Mouse (Mus musculus): ENCODE measurements around the gene Timm10b. TPM values are rescaled to one million over a fixed set of nuclear protein-coding genes. Genes with fewer than 3 reads are reported as not detected.
A peak's percentile ranks its signal among the peaks of the same experiment; 100 is the strongest.

Timm10b gene
- polyA plus RNA-seq, 1 experiment: 146 TPM

DNA sequence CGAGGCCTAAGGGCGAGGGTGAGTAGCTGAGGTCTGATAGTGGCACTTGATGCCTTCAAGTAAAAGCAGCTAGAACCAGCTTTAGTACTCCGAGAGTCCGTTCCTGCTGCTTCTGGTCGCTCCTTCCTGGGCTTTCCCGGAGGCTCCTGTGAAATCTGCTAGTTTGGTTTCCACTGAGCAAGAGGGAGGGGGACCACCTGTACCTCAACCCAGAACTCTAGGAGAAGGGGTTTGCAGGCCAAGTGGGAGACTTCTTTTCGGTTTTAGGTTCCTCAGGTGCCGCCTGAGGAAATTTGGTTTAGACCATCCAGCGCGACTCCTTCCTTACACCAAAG, 6.1 kb upstream of the Timm10b start:
- H3K4me1 ChIP-seq (ENCODE audit: control insufficient read depth, insufficient read depth, low read length): no peaks in the 10 kb centered on the region; the same call in 1 of the 2 replicates
- no peak overlapping the region; the same call in 1 of the 2 replicates for H3K27ac ChIP-seq (ENCODE audit: control insufficient read depth, insufficient read depth, low read depth, low read length, poor library complexity)
- no peak for TF ChIP-seq CTCF (IDR thresholded peaks at IDR 0.05; ENCODE audit: control insufficient read depth, insufficient read depth, low read length)
- no peak for TF ChIP-seq POLR2A (IDR thresholded peaks at IDR 0.05; ENCODE audit: borderline replicate concordance, control insufficient read depth, low read depth, low read length)
- 1% methylated on average over 10 of the region's 10 CpGs for WGBS
- peak overlapping the region; percentile 73 for H3K4me3 ChIP-seq (replicated peaks; ENCODE audit: control insufficient read depth, low read depth, low read length)

DNA sequence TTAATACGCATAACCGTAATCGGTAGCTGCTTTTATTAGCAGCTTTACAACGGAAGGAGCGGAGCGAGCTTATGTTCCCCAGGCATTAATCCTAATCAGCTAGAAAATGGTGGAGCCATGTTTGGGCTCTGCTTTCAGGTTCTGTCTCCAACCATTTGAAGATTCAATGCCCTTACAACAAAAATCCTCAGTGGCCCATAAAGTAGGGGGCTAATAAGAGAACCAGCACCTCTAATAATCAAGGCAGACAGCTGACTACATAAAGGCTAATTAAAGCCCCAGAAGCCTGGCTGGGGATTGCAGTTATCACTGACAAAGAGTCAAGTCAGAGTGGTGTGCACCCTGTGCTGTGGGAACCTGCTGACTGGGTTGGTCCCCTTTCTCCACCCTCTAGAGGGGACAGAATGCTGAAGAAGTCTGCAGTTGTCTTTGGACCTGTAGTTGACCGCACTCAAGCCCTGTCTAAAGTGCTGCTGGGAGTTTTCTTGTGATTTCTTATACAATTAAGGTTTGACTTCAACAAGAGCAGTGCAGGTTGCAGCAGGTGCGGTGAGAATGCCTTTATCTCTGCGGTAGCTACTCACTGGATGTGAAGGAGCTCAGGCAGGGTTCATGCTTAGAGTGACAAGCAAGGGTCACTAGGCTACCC, 5.5 kb upstream of the Timm10b start:
- TF ChIP-seq POLR2A (IDR thresholded peaks at IDR 0.05; ENCODE audit: borderline replicate concordance, control insufficient read depth, low read depth, low read length) (no peak), CTCF (IDR thresholded peaks at IDR 0.05; ENCODE audit: control insufficient read depth, insufficient read depth, low read length) (no peak)
- Histone ChIP-seq H3K4me3 (replicated peaks; ENCODE audit: control insufficient read depth, low read depth, low read length) (no peak overlapping the region), H3K4me1 (ENCODE audit: control insufficient read depth, insufficient read depth, low read length) (no peaks in the 10 kb centered on the region; the same call in 1 of the 2 replicates), H3K27ac (ENCODE audit: control insufficient read depth, insufficient read depth, low read depth, low read length, poor library complexity) (no peak overlapping the region)
- WGBS: 57% methylated on average over 9 of the region's 9 CpGs

DNA sequence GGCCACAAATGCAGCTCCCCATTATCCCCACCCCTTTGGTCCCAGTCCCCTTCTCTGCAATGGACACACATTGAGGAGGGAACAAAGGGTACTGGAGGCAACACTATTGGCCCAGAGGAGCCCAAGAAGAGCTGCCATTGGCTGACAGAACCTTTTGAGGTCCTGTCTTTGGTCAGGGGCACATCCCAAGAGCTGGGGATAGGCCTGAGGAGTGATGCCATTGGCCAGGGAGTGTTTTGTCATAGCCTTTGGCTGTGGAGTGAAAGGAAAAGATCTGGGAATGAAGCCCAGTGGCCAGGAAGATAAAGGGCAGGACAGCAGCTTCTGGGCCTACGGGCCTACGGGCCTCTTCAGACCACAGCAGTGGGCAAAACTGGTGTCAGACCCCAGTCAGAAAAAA, 4.1 kb upstream of the Timm10b start:
- TF ChIP-seq CTCF (IDR thresholded peaks at IDR 0.05; ENCODE audit: control insufficient read depth, insufficient read depth, low read length) (no peak), POLR2A (IDR thresholded peaks at IDR 0.05; ENCODE audit: borderline replicate concordance, control insufficient read depth, low read depth, low read length) (no peak)
- Histone ChIP-seq H3K27ac (ENCODE audit: control insufficient read depth, insufficient read depth, low read depth, low read length, poor library complexity) (no peak overlapping the region), H3K4me1 (ENCODE audit: control insufficient read depth, insufficient read depth, low read length) (no peaks in the 10 kb centered on the region; the same call in 1 of the 2 replicates), H3K4me3 (replicated peaks; ENCODE audit: control insufficient read depth, low read depth, low read length) (no peak overlapping the region)
- WGBS: 89% methylated on average over 2 of the region's 2 CpGs

DNA sequence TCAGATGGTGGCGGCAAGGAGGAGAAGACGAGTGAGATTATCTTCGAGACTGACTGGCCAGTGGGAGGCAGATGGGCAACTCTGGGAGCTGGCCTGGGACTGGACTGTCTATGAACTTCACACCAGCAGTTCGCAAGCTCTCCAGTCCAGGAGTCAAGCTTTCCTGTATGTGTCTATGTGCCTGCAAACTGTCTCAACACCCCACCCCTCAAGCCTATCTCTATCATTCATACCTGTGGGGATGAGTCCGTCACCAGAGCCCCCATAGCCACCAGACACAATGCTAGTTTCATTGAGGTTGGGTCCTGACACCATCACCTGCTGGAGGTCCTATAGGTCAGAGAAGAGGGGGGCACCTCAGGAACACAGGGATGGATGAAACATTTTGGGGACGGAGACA, 1.1 kb upstream of the Timm10b start:
- Histone ChIP-seq H3K4me1 (ENCODE audit: control insufficient read depth, insufficient read depth, low read length) (peaks cover 1% of the 10 kb centered on the region; the same call in 1 of the 2 replicates), H3K4me3 (replicated peaks; ENCODE audit: control insufficient read depth, low read depth, low read length) (no peak overlapping the region), H3K27ac (ENCODE audit: control insufficient read depth, insufficient read depth, low read depth, low read length, poor library complexity) (no peak overlapping the region)
- WGBS: 83% methylated on average over 6 of the region's 6 CpGs
- no peak for TF ChIP-seq POLR2A (IDR thresholded peaks at IDR 0.05; ENCODE audit: borderline replicate concordance, control insufficient read depth, low read depth, low read length)
- no peak for TF ChIP-seq CTCF (IDR thresholded peaks at IDR 0.05; ENCODE audit: control insufficient read depth, insufficient read depth, low read length)

DNA sequence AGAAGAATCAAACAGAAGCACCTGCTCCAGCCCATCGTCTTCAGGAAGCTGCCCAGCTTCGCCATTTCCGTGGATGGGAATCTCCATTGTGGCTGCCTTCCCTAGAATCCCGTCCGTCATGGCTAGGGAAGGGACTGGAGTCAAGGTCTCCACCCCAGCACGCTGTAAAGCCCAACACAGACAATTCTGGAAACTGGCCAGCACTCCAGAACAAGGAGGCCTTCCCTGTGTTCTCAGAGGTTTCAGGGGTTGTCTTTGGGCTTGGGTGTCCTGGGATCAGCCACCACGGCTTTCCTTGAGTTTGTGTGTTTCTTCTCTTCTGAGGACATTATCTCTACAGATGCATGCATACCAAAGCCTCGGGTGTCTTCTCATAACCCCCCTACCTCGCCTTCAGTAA, 552 bp upstream of the Timm10b start:
- Histone ChIP-seq H3K27ac (ENCODE audit: control insufficient read depth, insufficient read depth, low read depth, low read length, poor library complexity) (no peak overlapping the region), H3K4me3 (replicated peaks; ENCODE audit: control insufficient read depth, low read depth, low read length) (no peak overlapping the region), H3K4me1 (ENCODE audit: control insufficient read depth, insufficient read depth, low read length) (peaks cover 1% of the 10 kb centered on the region; the same call in 1 of the 2 replicates)
- 79% methylated on average over 9 of the region's 9 CpGs for WGBS
- no peak for TF ChIP-seq POLR2A (IDR thresholded peaks at IDR 0.05; ENCODE audit: borderline replicate concordance, control insufficient read depth, low read depth, low read length)
- TF ChIP-seq CTCF (IDR thresholded peaks at IDR 0.05; ENCODE audit: control insufficient read depth, insufficient read depth, low read length): no peak

DNA sequence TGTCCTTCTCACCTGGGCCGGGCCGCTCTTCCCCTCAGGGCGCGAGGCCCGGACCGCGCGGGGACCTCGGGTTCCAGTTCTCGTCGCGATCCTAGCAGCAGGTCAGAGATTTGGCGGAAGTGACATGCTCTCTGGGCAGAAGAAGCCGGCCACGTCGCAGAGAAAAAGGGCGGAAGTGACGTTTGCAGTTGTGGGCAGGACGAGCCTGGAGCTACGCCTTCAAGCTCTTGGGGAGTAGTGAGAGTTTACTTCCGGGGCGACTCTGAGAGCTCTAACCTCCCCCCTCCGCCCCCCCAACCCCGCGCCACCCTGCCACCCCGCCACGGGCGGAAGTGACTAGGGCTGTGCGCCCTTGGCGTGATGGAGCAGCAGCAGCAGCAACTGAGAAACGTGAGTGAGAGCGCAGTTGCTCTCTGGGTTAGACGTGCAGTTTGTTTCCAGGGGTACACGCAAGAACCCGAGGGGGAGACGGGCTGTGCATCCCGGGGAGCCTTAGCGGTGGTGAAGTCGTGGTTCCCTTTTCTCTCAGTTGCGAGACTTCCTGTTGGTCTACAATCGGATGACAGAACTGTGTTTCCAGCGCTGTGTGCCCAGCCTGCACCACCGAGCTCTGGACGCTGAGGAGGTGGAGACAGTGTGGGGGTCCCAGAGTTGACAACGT, 507 bp downstream of the Timm10b start, which contains the start of the genes Arfip2 and Gm45799:
Gene Arfip2 (minus strand): TSS at position 184 of the 661 bp plus-strand sequence.
Gene Gm45799 (plus strand): TSS at position 320 of the 661 bp plus-strand sequence.
- under 1% methylated on average over 45 of the region's 45 CpGs for WGBS
- Histone ChIP-seq H3K27ac (ENCODE audit: control insufficient read depth, insufficient read depth, low read depth, low read length, poor library complexity) (peak within 1 kb of the TSS; percentile 95), H3K4me3 (replicated peaks; ENCODE audit: control insufficient read depth, low read depth, low read length) (peak within 1 kb of the TSS; percentile 98), H3K4me1 (ENCODE audit: control insufficient read depth, insufficient read depth, low read length) (peaks cover 1% of the 10 kb centered on the region; the same call in 1 of the 2 replicates)
- TF ChIP-seq POLR2A (IDR thresholded peaks at IDR 0.05; ENCODE audit: borderline replicate concordance, control insufficient read depth, low read depth, low read length) (peak; percentile 81; the same call in 1 of the 2 replicates), CTCF (IDR thresholded peaks at IDR 0.05; ENCODE audit: control insufficient read depth, insufficient read depth, low read length) (no peak)

DNA sequence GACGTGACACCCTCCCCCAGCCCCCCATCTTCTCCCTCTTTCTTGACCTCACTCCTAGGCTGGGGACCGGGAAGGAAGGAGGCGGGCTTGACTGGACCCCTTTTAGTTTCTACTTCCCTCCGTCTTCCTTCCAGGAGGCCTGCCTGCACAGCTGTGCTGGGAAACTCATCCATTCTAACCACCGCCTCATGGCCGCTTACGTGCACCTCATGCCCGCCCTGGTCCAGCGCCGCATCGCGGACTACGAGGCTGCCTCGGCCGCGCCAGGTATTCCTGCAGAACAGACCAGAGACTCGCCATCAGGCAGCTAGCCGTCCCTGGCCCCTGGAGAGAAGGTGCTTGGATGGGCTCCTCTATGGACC, 1.0 kb downstream of the Timm10b start:
- WGBS: 1% methylated on average over 18 of the region's 18 CpGs
- peak overlapping the region; percentile 98 for H3K4me3 ChIP-seq (replicated peaks; ENCODE audit: control insufficient read depth, low read depth, low read length)
- peaks cover 1% of the 10 kb centered on the region; the same call in 1 of the 2 replicates for H3K4me1 ChIP-seq (ENCODE audit: control insufficient read depth, insufficient read depth, low read length)
- peak overlapping the region; percentile 95 for H3K27ac ChIP-seq (ENCODE audit: control insufficient read depth, insufficient read depth, low read depth, low read length, poor library complexity)
- TF ChIP-seq POLR2A (IDR thresholded peaks at IDR 0.05; ENCODE audit: borderline replicate concordance, control insufficient read depth, low read depth, low read length) (no peak), CTCF (IDR thresholded peaks at IDR 0.05; ENCODE audit: control insufficient read depth, insufficient read depth, low read length) (no peak)

DNA sequence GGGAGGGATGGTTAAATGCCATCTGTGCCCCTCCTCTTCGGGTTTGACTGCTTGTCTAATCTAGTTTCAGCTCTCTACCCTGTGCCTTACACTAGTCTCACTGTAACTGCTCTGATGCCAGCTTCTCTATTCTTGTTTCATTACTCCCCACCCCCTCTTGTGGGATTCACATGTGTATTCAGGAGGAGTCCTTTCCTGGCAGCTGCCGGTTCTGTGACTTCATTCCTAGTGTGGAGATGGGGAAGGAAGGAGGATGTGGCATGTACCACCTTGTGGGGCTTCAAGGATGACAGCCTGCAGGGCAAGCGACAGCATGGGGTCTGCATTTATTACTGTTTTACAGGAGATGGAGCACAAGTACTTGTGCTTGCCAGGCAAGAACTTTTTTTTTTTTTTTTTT, 2.1 kb downstream of the Timm10b start:
- 37% methylated on average over 3 of the region's 3 CpGs for WGBS
- peaks cover 1% of the 10 kb centered on the region; the same call in 1 of the 2 replicates for H3K4me1 ChIP-seq (ENCODE audit: control insufficient read depth, insufficient read depth, low read length)
- no peak overlapping the region for H3K4me3 ChIP-seq (replicated peaks; ENCODE audit: control insufficient read depth, low read depth, low read length)
- no peak overlapping the region; the same call in 1 of the 2 replicates for H3K27ac ChIP-seq (ENCODE audit: control insufficient read depth, insufficient read depth, low read depth, low read length, poor library complexity)
- TF ChIP-seq POLR2A (IDR thresholded peaks at IDR 0.05; ENCODE audit: borderline replicate concordance, control insufficient read depth, low read depth, low read length): no peak
- no peak for TF ChIP-seq CTCF (IDR thresholded peaks at IDR 0.05; ENCODE audit: control insufficient read depth, insufficient read depth, low read length)
